Mouse (Mus musculus) cerebellum, adult 9-10 months (tissue): ENCODE measurements at regions not wholly inside any gene's neighbourhood (a gene's known extent, or its start where the extent isn't known, plus 50 kb on each side); places are given as distances from the start of the nearest gene placed in this dataset.

Experiments used
- DNase-seq: peaks from one replicate; pipeline ENCODE4 v3.0.0; 2022

GRCm38 (mm10) chr9:69658276-69658675 is 102.5 kb downstream of the Foxb1 start:
- DNase-seq: no peak

- no peak for DNase-seq
Measured at GRCm38 (mm10) chr9:69656053-69656452, 104.7 kb downstream of the Foxb1 start.

- DNase-seq: no peak
Measured at GRCm38 (mm10) chr9:69652106-69652505, 108.6 kb downstream of the Foxb1 start.

- no peak for DNase-seq
Measured at GRCm38 (mm10) chr9:69651608-69652007, 109.1 kb downstream of the Foxb1 start.

GRCm38 (mm10) chr9:69642591-69642990 is 118.1 kb downstream of the Foxb1 start:
- no peak for DNase-seq

- DNase-seq: peak; percentile 20
Measured at GRCm38 (mm10) chr9:69623312-69623711, 137.4 kb downstream of the Foxb1 start.

- DNase-seq: no peak
Measured at GRCm38 (mm10) chr9:69621006-69621405, 139.7 kb downstream of the Foxb1 start.

- DNase-seq: no peak
Measured at GRCm38 (mm10) chr9:69617328-69617727, 143.4 kb downstream of the Foxb1 start.

GRCm38 (mm10) chr9:69597472-69597871 is 144.1 kb downstream of the Anxa2 start:
- DNase-seq: no peak

- no peak for DNase-seq
Measured at GRCm38 (mm10) chr9:69592329-69593062, 139.1 kb downstream of the Anxa2 start.

- no peak for DNase-seq
Measured at GRCm38 (mm10) chr9:69588846-69589245, 135.4 kb downstream of the Anxa2 start.

GRCm38 (mm10) chr9:69587096-69587495 is 133.7 kb downstream of the Anxa2 start:
- DNase-seq: no peak

- no peak for DNase-seq
Measured at GRCm38 (mm10) chr9:69581236-69581635, 127.8 kb downstream of the Anxa2 start.

- no peak for DNase-seq
Measured at GRCm38 (mm10) chr9:69577661-69578405, 124.4 kb downstream of the Anxa2 start.

- no peak for DNase-seq
Measured at GRCm38 (mm10) chr9:69575386-69575785, 122.0 kb downstream of the Anxa2 start.

GRCm38 (mm10) chr9:69568631-69569230 is 115.3 kb downstream of the Anxa2 start:
- no peak for DNase-seq

- no peak for DNase-seq
Measured at GRCm38 (mm10) chr9:69568222-69568621, 114.8 kb downstream of the Anxa2 start.

- DNase-seq: no peak
Measured at GRCm38 (mm10) chr9:69566996-69567395, 113.6 kb downstream of the Anxa2 start.

- peak; percentile 0 for DNase-seq
Measured at GRCm38 (mm10) chr9:69543241-69543640, 89.8 kb downstream of the Anxa2 start.
